ENCODE assay signal across 8 mouse cellular contexts in the genomic region with DNA sequence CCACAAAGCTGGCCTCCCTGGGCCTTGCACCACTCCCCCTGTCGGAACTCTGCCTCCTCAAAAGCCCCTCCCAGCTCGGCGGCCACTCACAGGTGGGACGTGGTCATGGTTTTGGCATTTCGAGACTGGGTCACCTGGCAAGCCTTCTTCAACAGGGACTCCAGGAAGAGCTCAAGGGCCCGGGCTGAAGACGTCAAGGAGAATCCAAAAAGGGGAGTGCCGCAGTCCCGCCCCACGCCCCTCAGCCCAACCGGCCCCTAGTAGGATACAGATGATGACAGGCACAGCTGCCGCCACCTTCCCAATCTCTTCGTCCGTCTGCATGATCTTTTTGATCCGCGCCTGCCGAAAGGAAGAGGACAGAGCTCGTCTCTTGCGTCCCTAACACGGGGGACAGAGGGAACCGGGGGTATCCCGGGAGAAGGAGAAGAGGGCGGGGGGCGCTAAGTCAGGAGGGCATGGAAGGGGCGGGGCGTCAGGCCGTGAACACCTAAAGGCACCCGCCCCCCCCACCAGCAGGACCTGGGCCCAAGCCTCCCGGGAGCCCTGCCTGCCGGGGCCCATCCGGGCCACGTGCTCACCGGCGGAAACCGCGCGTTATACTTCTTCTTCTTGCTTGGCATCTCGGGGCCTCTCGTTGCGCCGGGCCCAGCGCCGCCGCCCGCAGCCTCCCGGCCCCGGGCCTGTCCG. TPM values are rescaled to one million over a fixed set of nuclear protein-coding genes. Genes with fewer than 3 reads are reported as not detected.
A peak's percentile ranks its signal among the peaks of the same experiment; 100 is the strongest.
DNase-seq lines count a peak whose midpoint lies in the region; ATAC-seq and TF ChIP-seq lines count a peak whose summit lies in the region.

No protein-coding gene starts in this region.

- H3K27me3 ChIP-seq in G1E (ENCODE audit: insufficient read depth, low read length): no peaks in the 10 kb centered on the region
- no peaks in the 10 kb centered on the region for H3K27me3 ChIP-seq in forebrain, embryonic 13.5 days

- H3K27ac ChIP-seq in brown adipose tissue, adult 24 weeks (replicated peaks; ENCODE audit: low read depth, low read length): peak overlapping the region; percentile 67
- H3K27ac ChIP-seq in forebrain, embryonic 13.5 days: peak overlapping the region; percentile 87

- no peak for TF ChIP-seq CTCF in G1E (IDR thresholded peaks at IDR 0.05; ENCODE audit: low read depth, low read length)

- under 1% methylated on average over 40 of the region's 48 CpGs for WGBS in forebrain, embryonic 13.5 days

- no peak for ATAC-seq in G1E (ENCODE audit: extremely low read depth, insufficient number of reproducible peaks, low FRiP score, poor library complexity, severe bottlenecking)
- ATAC-seq in forebrain, embryonic 13.5 days: peak; percentile 59
- ATAC-seq in megakaryocyte, adult 5-6 weeks (ENCODE audit: poor library complexity, severe bottlenecking): peak; percentile 30

- peaks cover 55% of the 10 kb centered on the region for H3K4me1 ChIP-seq in G1E (ENCODE audit: insufficient read depth, low read depth, low read length)
- H3K4me1 ChIP-seq in brown adipose tissue, adult 24 weeks (ENCODE audit: control insufficient read depth, insufficient read depth, insufficient read length, low read length): peaks cover 17% of the 10 kb centered on the region
- peaks cover 38% of the 10 kb centered on the region for H3K4me1 ChIP-seq in forebrain, embryonic 13.5 days

- H3K9me3 ChIP-seq in G1E (replicated peaks): no peaks in the 10 kb centered on the region
- H3K9me3 ChIP-seq in forebrain, embryonic 13.5 days (replicated peaks): no peaks in the 10 kb centered on the region

- H3K9ac ChIP-seq in forebrain, embryonic 13.5 days: peak overlapping the region; percentile 84

- DNase-seq in G1E (ENCODE audit: low spot score): peak; percentile 51
- peak; percentile 76 for DNase-seq in heart, postnatal 4 days
- peak; percentile 69 to 79 for DNase-seq in layer of hippocampus, postnatal 10 days (ENCODE audit: low spot score in 2 of 2)
- DNase-seq in right cerebral cortex, postnatal 25 days: peak; percentile 71
- DNase-seq in urinary bladder, postnatal 25 days (ENCODE audit: low spot score): peak; percentile 71

- H3K36me3 ChIP-seq in G1E (replicated peaks): peaks cover 74% of the 10 kb centered on the region
- peaks cover 57% of the 10 kb centered on the region for H3K36me3 ChIP-seq in forebrain, embryonic 13.5 days (ENCODE audit: poor library complexity, severe bottlenecking)

- H3K4me3 ChIP-seq in G1E (ENCODE audit: low read depth, low read length): peak overlapping the region; percentile 100
- peak overlapping the region; percentile 76 for H3K4me3 ChIP-seq in brown adipose tissue, adult 24 weeks (ENCODE audit: insufficient read depth, low read depth, low read length)
- H3K4me3 ChIP-seq in forebrain, embryonic 13.5 days: peak overlapping the region; percentile 89

- peak overlapping the region; percentile 92 for H3K4me2 ChIP-seq in forebrain, embryonic 13.5 days

RNA-seq across cellular contexts. Expression of gene Drap1, which starts 0.5 kb away (rescaled TPM):
- total RNA-seq in G1E (2014; fragmentation: Nextera tagmentation) (44.6 and 46.0 TPM in 2 replicates), G1E (2017) (81.5 and 87.0 TPM in 2 replicates)
- 305 and 329 TPM in 2 replicates for polyA plus RNA-seq in G1E (2012)
- polyA plus RNA-seq in brown adipose tissue, adult 24 weeks (2012; ENCODE audit: insufficient read depth, insufficient read length, missing spikeins): 293 and 410 TPM in 2 replicates
- polyA plus RNA-seq in forebrain, embryonic 13.5 days (2015; fragmentation: Nextera tagmentation; extraction: Ambion mirVana): 291 and 298 TPM in 2 replicates
- 100 to 1,000 TPM; 231 to 246 TPM for total RNA-seq in heart, postnatal 4 days (2021)
- total RNA-seq in layer of hippocampus, postnatal 10 days (2021): 100 to 1,000 TPM; 234 to 244 TPM
- 62.3 and 72.3 TPM in 2 replicates for total RNA-seq in megakaryocyte, adult 5-6 weeks (2015)
- 53.7 and 59.0 TPM in 2 replicates for total RNA-seq in megakaryocyte, adult 5-6 weeks (2017)

RNA-seq across cellular contexts. Expression of gene AI837181, which starts 0.7 kb away (rescaled TPM):
- total RNA-seq in G1E (2014; fragmentation: Nextera tagmentation): 29.8 and 30.5 TPM in 2 replicates
- 10.2 and 10.5 TPM in 2 replicates for total RNA-seq in G1E (2017)
- 59.5 and 68.5 TPM in 2 replicates for polyA plus RNA-seq in G1E (2012)
- 23.8 and 27.1 TPM in 2 replicates for polyA plus RNA-seq in brown adipose tissue, adult 24 weeks (2012; ENCODE audit: insufficient read depth, insufficient read length, missing spikeins)
- 40.6 and 44.4 TPM in 2 replicates for polyA plus RNA-seq in forebrain, embryonic 13.5 days (2015; fragmentation: Nextera tagmentation; extraction: Ambion mirVana)
- 10 to 100 TPM; 35.2 to 35.3 TPM for total RNA-seq in heart, postnatal 4 days (2021)
- 10 to 100 TPM; 55.7 to 57.5 TPM for total RNA-seq in layer of hippocampus, postnatal 10 days (2021)
- total RNA-seq in megakaryocyte, adult 5-6 weeks (2015): 20.3 and 23.7 TPM in 2 replicates
- 8.9 and 15.6 TPM in 2 replicates for total RNA-seq in megakaryocyte, adult 5-6 weeks (2017)

RNA-seq across cellular contexts. Expression of gene Tsga10ip, which starts 21.9 kb away (rescaled TPM):
- total RNA-seq in G1E (2014; fragmentation: Nextera tagmentation): 1.3 TPM in 1 of 2 replicates, not detected in the other
- total RNA-seq in G1E (2017): 0.11 TPM in 1 of 2 replicates, not detected in the other
- 0.74 and 1.5 TPM in 2 replicates for polyA plus RNA-seq in G1E (2012)
- polyA plus RNA-seq in brown adipose tissue, adult 24 weeks (2012; ENCODE audit: insufficient read depth, insufficient read length, missing spikeins): not detected in 2 replicates
- 0.39 TPM in 1 of 2 replicates, not detected in the other for polyA plus RNA-seq in forebrain, embryonic 13.5 days (2015; fragmentation: Nextera tagmentation; extraction: Ambion mirVana)
- under 1 TPM; 0.45 to 0.48 TPM for total RNA-seq in heart, postnatal 4 days (2021)
- total RNA-seq in layer of hippocampus, postnatal 10 days (2021): under 1 TPM in 1 of 2 experiments, not detected in 1; 0.85 TPM
- not detected in 2 replicates for total RNA-seq in megakaryocyte, adult 5-6 weeks (2015)
- not detected in 2 replicates for total RNA-seq in megakaryocyte, adult 5-6 weeks (2017)

RNA-seq across cellular contexts. Expression of gene Fosl1, which starts 23.1 kb away (rescaled TPM):
- total RNA-seq in G1E (2014; fragmentation: Nextera tagmentation): 0.90 and 3.0 TPM in 2 replicates
- total RNA-seq in G1E (2017): 1.9 and 2.3 TPM in 2 replicates
- 3.4 and 3.6 TPM in 2 replicates for polyA plus RNA-seq in G1E (2012)
- polyA plus RNA-seq in brown adipose tissue, adult 24 weeks (2012; ENCODE audit: insufficient read depth, insufficient read length, missing spikeins): not detected in 2 replicates
- not detected in 2 replicates for polyA plus RNA-seq in forebrain, embryonic 13.5 days (2015; fragmentation: Nextera tagmentation; extraction: Ambion mirVana)
- total RNA-seq in heart, postnatal 4 days (2021): not detected
- total RNA-seq in layer of hippocampus, postnatal 10 days (2021): not detected
- total RNA-seq in megakaryocyte, adult 5-6 weeks (2015): 0.48 and 1.2 TPM in 2 replicates
- total RNA-seq in megakaryocyte, adult 5-6 weeks (2017): 0.69 and 0.95 TPM in 2 replicates

RNA-seq across cellular contexts. Expression of gene Ccdc85b, which starts 33.5 kb away (rescaled TPM):
- 1.9 and 3.3 TPM in 2 replicates for total RNA-seq in G1E (2014; fragmentation: Nextera tagmentation)
- 3.0 and 4.1 TPM in 2 replicates for total RNA-seq in G1E (2017)
- 13.1 and 16.9 TPM in 2 replicates for polyA plus RNA-seq in G1E (2012)
- 2.2 and 6.5 TPM in 2 replicates for polyA plus RNA-seq in brown adipose tissue, adult 24 weeks (2012; ENCODE audit: insufficient read depth, insufficient read length, missing spikeins)
- polyA plus RNA-seq in forebrain, embryonic 13.5 days (2015; fragmentation: Nextera tagmentation; extraction: Ambion mirVana): 6.5 and 7.1 TPM in 2 replicates
- 10 to 100 TPM; 13.5 to 13.9 TPM for total RNA-seq in heart, postnatal 4 days (2021)
- total RNA-seq in layer of hippocampus, postnatal 10 days (2021): 10 to 100 TPM; 26.4 to 32.9 TPM
- 0.80 and 1.1 TPM in 2 replicates for total RNA-seq in megakaryocyte, adult 5-6 weeks (2015)
- 1.7 TPM in 2 replicates for total RNA-seq in megakaryocyte, adult 5-6 weeks (2017)
